Mouse (Mus musculus): Measurements from ENCODE around the gene Olfr164. TPM values are rescaled to one million over a fixed set of nuclear protein-coding genes. Genes with fewer than 3 reads are reported as not detected.

The Olfr164 gene
- not detected in 2 replicates for polyA plus RNA-seq (2015; fragmentation: Nextera tagmentation; extraction: Ambion mirVana)

GRCm38 (mm10) chr16:19313964-19314363 lies at the start of gene Olfr164:
TSS of gene Olfr164 (minus strand) at chr16:19314064.
- no peak within 1 kb of the TSS for H3K9ac ChIP-seq
- no peak within 1 kb of the TSS for H3K4me3 ChIP-seq
- no peak within 1 kb of the TSS for H3K4me2 ChIP-seq
- 56% methylated on average over 1 of the region's 1 CpGs for WGBS
- H3K4me1 ChIP-seq (replicated peaks) = no peaks in the 10 kb centered on the region
- ATAC-seq (ENCODE audit: low FRiP score, low read depth) = no peak
- H3K36me3 ChIP-seq = no peaks in the 10 kb centered on the region
- H3K27ac ChIP-seq (replicated peaks) = no peak within 1 kb of the TSS
- H3K27me3 ChIP-seq = no peaks in the 10 kb centered on the region
- no peaks in the 10 kb centered on the region for H3K9me3 ChIP-seq

- no peak for ATAC-seq (ENCODE audit: low FRiP score, low read depth)
- Histone ChIP-seq H3K4me3 (no peak overlapping the region), H3K27ac (replicated peaks) (no peak overlapping the region), H3K9ac (no peak overlapping the region), H3K4me2 (no peak overlapping the region), H3K27me3 (no peaks in the 10 kb centered on the region), H3K9me3 (no peaks in the 10 kb centered on the region), H3K36me3 (no peaks in the 10 kb centered on the region), H3K4me1 (replicated peaks) (no peaks in the 10 kb centered on the region)
- 94% methylated on average over 6 of the region's 6 CpGs for WGBS
Observed at GRCm38 (mm10) chr16:19349111-19349510, 35.2 kb upstream of the Olfr164 start.

- no peaks in the 10 kb centered on the region for H3K9me3 ChIP-seq
- WGBS = 21% methylated on average over 1 of the region's 1 CpGs
- no peak overlapping the region for H3K4me3 ChIP-seq
- H3K36me3 ChIP-seq = no peaks in the 10 kb centered on the region
- no peak overlapping the region for H3K9ac ChIP-seq
- no peak for ATAC-seq (ENCODE audit: low FRiP score, low read depth)
- no peaks in the 10 kb centered on the region for H3K4me1 ChIP-seq (replicated peaks)
- H3K27me3 ChIP-seq = no peaks in the 10 kb centered on the region
- H3K4me2 ChIP-seq = no peak overlapping the region
- H3K27ac ChIP-seq (replicated peaks) = no peak overlapping the region
Observed at GRCm38 (mm10) chr16:19263235-19263634, 50.6 kb downstream of the Olfr164 start.

- Histone ChIP-seq H3K9ac (no peak overlapping the region), H3K9me3 (no peaks in the 10 kb centered on the region), H3K4me1 (replicated peaks) (no peaks in the 10 kb centered on the region), H3K36me3 (no peaks in the 10 kb centered on the region), H3K4me3 (no peak overlapping the region), H3K27ac (replicated peaks) (no peak overlapping the region), H3K4me2 (no peak overlapping the region), H3K27me3 (no peaks in the 10 kb centered on the region)
- WGBS = 83% methylated on average over 1 of the region's 1 CpGs
- ATAC-seq (ENCODE audit: low FRiP score, low read depth) = no peak
Observed at GRCm38 (mm10) chr16:19260780-19261179, 53.1 kb downstream of the Olfr164 start.

- H3K27me3 ChIP-seq = no peaks in the 10 kb centered on the region
- WGBS = 84% methylated on average over 1 of the region's 1 CpGs
- no peaks in the 10 kb centered on the region for H3K36me3 ChIP-seq
- H3K4me1 ChIP-seq (replicated peaks) = no peaks in the 10 kb centered on the region
- no peak for ATAC-seq (ENCODE audit: low FRiP score, low read depth)
- H3K4me3 ChIP-seq = no peak overlapping the region
- H3K4me2 ChIP-seq = no peak overlapping the region
- H3K27ac ChIP-seq (replicated peaks) = no peak overlapping the region
- no peaks in the 10 kb centered on the region for H3K9me3 ChIP-seq
- no peak overlapping the region for H3K9ac ChIP-seq
Observed at GRCm38 (mm10) chr16:19245835-19246234, 68.0 kb downstream of the Olfr164 start.

- no peak overlapping the region for H3K27ac ChIP-seq (replicated peaks)
- H3K4me3 ChIP-seq = no peak overlapping the region
- no peaks in the 10 kb centered on the region for H3K4me1 ChIP-seq (replicated peaks)
- no peak overlapping the region for H3K9ac ChIP-seq
- no peaks in the 10 kb centered on the region for H3K27me3 ChIP-seq
- ATAC-seq (ENCODE audit: low FRiP score, low read depth) = no peak
- H3K4me2 ChIP-seq = no peak overlapping the region
- no peaks in the 10 kb centered on the region for H3K9me3 ChIP-seq
- H3K36me3 ChIP-seq = no peaks in the 10 kb centered on the region
Observed at GRCm38 (mm10) chr16:19241539-19242025, 72.3 kb downstream of the Olfr164 start.

- 87% methylated on average over 6 of the region's 6 CpGs for WGBS
- Histone ChIP-seq H3K9ac (no peak overlapping the region), H3K4me1 (replicated peaks) (no peaks in the 10 kb centered on the region), H3K4me3 (no peak overlapping the region), H3K4me2 (no peak overlapping the region), H3K36me3 (no peaks in the 10 kb centered on the region), H3K27me3 (no peaks in the 10 kb centered on the region), H3K27ac (replicated peaks) (no peak overlapping the region), H3K9me3 (no peaks in the 10 kb centered on the region)
- ATAC-seq (ENCODE audit: low FRiP score, low read depth) = no peak
Observed at GRCm38 (mm10) chr16:19240792-19241538, 72.9 kb downstream of the Olfr164 start.

GRCm38 (mm10) chr16:19236719-19237118 lies 77.1 kb downstream of the Olfr164 start:
- Histone ChIP-seq H3K4me2 (no peak overlapping the region), H3K9me3 (no peaks in the 10 kb centered on the region), H3K36me3 (no peaks in the 10 kb centered on the region), H3K27ac (replicated peaks) (no peak overlapping the region), H3K27me3 (no peaks in the 10 kb centered on the region), H3K9ac (no peak overlapping the region), H3K4me1 (replicated peaks) (no peaks in the 10 kb centered on the region), H3K4me3 (no peak overlapping the region)
- no peak for ATAC-seq (ENCODE audit: low FRiP score, low read depth)
- 85% methylated on average over 4 of the region's 4 CpGs for WGBS

Small RNA genes within 50 kb of the gene (microRNA-seq; reads per million reads assigned to microRNA genes)
- gene Gm23612 = not detected

Other genes starting within 250 kb of the Olfr164 start
- not detected in 2 replicates for gene Olfr165, start 109.1 kb upstream of the Olfr164 start, polyA plus RNA-seq (2015; fragmentation: Nextera tagmentation; extraction: Ambion mirVana)
- not detected in 2 replicates for gene Olfr166, start 169.6 kb upstream of the Olfr164 start, polyA plus RNA-seq (2015; fragmentation: Nextera tagmentation; extraction: Ambion mirVana)
- not detected in 2 replicates for gene Olfr167, start 208.2 kb upstream of the Olfr164 start, polyA plus RNA-seq (2015; fragmentation: Nextera tagmentation; extraction: Ambion mirVana)
- gene Olfr168, start 221.5 kb upstream of the Olfr164 start, polyA plus RNA-seq (2015; fragmentation: Nextera tagmentation; extraction: Ambion mirVana) = not detected in 2 replicates

Measured in hindbrain, embryonic 15.5 days (tissue).